Mouse (Mus musculus): ENCODE data around the gene Rgs5. TPM values are rescaled to one million over a fixed set of nuclear protein-coding genes. Genes with fewer than 3 reads are reported as not detected.

Rgs5 gene
- polyA plus RNA-seq, 1 experiment from 2014 or later, result 9.3 TPM

DNA sequence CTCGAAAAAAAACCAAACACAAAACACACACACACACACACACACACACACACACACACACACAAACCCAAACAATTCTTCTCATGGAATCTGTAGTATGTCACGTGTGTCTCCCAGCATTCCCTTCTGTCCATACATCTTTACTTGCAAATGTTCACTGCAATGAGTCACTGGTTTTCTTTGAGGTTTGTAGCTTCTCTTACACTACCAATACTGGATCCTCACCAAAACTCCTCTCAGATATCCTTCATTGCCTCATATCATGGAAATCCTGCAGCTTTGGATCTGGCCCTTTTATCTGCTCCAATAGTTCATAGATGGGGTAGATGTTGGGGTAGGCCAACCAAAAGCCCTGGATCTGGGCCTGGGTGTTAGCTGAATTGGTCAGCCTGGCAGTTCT is 66.5 kb downstream of the Rgs5 start:
- no peak for DNase-seq (ENCODE audit: low spot score)

DNA sequence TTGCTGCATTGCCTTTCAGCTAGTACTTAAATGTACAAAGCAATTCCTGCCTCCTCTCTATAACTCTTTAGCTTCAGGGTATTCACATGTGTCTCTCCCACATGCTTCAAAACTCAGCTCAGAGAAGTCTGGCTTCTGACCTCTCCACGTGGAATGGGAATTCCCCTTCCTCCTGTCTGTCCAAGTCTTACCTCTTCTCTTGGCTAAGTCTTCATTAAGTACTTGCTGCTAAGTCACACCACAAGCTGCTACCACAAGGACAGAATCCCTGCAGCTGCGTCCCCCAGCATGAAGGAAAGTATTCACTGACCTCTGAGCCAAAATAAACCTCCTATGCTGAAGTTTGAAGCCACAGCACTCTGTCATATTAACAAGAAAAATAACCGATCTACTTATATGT is 71.0 kb downstream of the Rgs5 start:
- no peak for DNase-seq (ENCODE audit: low spot score)

DNA sequence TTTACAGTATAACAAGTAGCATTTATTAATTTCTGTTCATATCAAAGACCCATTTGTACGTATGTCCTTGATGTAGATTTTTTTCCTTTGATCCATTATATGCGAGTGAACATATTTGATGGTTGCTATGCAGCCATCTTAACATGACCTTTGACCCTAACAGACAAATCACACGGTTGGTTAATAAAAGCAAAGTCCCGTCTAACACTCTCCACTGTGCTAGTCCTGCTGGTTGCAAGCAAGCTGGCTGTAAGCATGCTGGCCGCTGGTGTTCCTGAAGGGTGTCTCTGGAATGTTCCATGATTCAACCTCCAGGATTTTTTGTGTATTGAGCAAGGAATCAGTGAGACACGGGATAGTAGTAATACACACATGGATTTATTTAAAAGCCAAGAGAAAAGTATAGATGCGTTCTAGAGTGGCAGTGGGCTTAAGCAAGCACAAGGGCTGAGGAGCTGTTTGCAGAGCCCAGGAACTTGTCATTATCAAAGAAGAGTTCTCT is 75.3 kb downstream of the Rgs5 start:
- no peak for DNase-seq (ENCODE audit: low spot score)

DNA sequence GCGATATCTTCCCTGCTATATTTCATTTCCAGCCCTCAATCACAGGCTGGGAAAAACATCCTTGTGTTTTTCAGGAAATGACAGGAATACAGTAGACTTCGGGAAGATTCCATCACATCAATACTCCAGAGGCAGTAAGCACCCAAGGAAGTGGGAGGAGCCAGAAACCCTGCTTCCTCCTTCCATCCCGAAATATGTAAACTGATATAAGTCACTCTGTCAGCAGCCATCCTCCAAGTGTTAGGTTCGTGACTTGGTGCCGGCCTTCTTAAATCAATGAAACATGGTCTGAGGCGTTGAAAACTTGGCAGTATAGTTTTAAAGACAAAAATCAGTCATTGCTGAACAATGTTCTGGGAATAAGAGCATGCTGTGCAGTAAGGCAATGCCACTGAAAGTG is 80.8 kb downstream of the Rgs5 start:
- no peak for DNase-seq (ENCODE audit: low spot score)

DNA sequence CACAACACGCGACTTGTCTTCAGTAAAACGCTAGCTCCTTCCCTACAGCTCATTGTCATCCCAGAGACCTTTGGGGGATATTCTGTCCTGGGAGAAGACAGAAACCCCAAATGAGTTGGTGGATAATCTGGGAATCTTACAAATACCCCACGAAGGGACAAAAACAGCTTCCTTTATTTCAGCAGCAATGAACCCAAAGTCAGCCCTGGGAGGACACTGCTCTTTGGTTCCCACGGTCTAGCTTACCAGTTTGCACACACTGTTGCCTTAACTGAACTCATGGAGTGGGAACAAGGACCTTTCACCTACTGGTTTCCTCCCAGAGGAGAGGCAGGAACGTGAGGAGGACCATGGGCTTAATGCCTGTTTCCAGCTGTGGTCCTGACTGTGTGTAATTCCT is 81.9 kb downstream of the Rgs5 start:
- no peak for DNase-seq (ENCODE audit: low spot score)

DNA sequence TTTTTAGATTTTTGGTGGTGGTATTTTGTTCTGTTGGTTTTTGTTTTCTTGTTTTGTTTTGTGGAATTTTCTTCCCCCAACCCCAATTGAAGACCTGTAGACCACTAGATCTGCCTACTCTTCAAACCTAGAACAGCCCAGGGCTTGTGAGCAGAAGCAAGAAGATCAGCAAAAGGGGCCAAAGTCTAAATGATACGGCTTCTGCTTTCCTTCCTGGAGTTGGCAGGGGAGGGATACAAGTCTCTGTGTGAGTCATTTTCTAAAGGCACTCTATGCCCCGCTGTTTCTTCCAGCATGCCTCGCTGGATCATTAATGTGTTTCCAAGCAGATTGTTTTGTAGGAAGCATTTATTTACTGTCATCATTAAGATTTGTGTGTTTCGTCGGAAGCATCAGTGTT is 85.8 kb downstream of the Rgs5 start:
- DNase-seq (ENCODE audit: low spot score), result no peak

Other genes starting within 250 kb of the Rgs5 start
- gene Nuf2, start 124.0 kb upstream of the Rgs5 start, polyA plus RNA-seq (2015; fragmentation: Nextera tagmentation; extraction: Ambion mirVana), result 51.7 and 55.2 TPM in 2 replicates
- gene Rgs4, start 92.1 kb downstream of the Rgs5 start, polyA plus RNA-seq (2015; fragmentation: Nextera tagmentation; extraction: Ambion mirVana), result 4.0 and 4.8 TPM in 2 replicates

Data from thymus, postnatal 0 days (tissue).